Mouse (Mus musculus) forebrain, embryonic 13.5 days (tissue): ENCODE results near the gene Disc1. TPM values are rescaled to one million over a fixed set of nuclear protein-coding genes. Genes with fewer than 3 reads are reported as not detected.
A peak's percentile ranks its signal among the peaks of the same experiment; 100 is the strongest.

Experiments
- ATAC-seq: fragments of 200-750 bp; cut with Nextera tagmentation; 2 replicates; pipeline ENCODE4 v1.8.0; 2017
- H3K27ac ChIP-seq: fragments of 300-500 bp; sonication (generic); 2 replicates; pipeline ENCODE4 v1.5.1; 2015; ENCODE audit warnings: inconsistent platforms, mild to moderate bottlenecking, moderate library complexity
- H3K27me3 ChIP-seq: fragments of 300-500 bp; sonication (generic); 2 replicates; pipeline ENCODE4 v1.6.1; 2015; ENCODE audit warnings: mild to moderate bottlenecking, inconsistent platforms
- H3K36me3 ChIP-seq: fragments of 300-500 bp; sonication (generic); 2 replicates; pipeline ENCODE4 v1.6.1; 2015; ENCODE audit warnings: mild to moderate bottlenecking, inconsistent platforms; ENCODE audit not compliant: poor library complexity, severe bottlenecking
- H3K4me1 ChIP-seq: fragments of 300-500 bp; sonication (generic); 2 replicates; pipeline ENCODE4 v1.6.1; 2015; ENCODE audit warnings: inconsistent platforms
- H3K4me2 ChIP-seq: fragments of 300-500 bp; sonication (generic); 2 replicates; pipeline ENCODE4 v1.6.1; 2015; ENCODE audit warnings: inconsistent platforms, mild to moderate bottlenecking, moderate library complexity
- H3K4me3 ChIP-seq: fragments of 300-500 bp; sonication (generic); 2 replicates; pipeline ENCODE4 v1.5.1; 2015; ENCODE audit warnings: mild to moderate bottlenecking, inconsistent platforms
- H3K9ac ChIP-seq: fragments of 300-500 bp; sonication (generic); 2 replicates; pipeline ENCODE4 v1.6.1; 2015; ENCODE audit warnings: mild to moderate bottlenecking, inconsistent platforms
- H3K9me3 ChIP-seq: fragments of 300-500 bp; sonication (generic); replicated peaks from 2 replicates; pipeline ENCODE4 v1.6.1; 2016; ENCODE audit warnings: inconsistent platforms
- WGBS: fragments of 180-500 bp; shearing (Covaris S2); methylation state at CpG from one replicate; pipeline ENCODE4 v1.1.7; 2015; 5-methylcytosine and 5-hydroxymethylcytosine counted together
- polyA plus RNA-seq: library from polyadenylated mRNA; unstranded; fragments of >200 nt; fragmentation: Nextera tagmentation; extraction: Ambion mirVana; gene quantifications from 2 replicates; pipeline ENCODE4 v1.2.1, GENCODE M21; 2015

Disc1 gene
- polyA plus RNA-seq, 1 experiment from 2014 or later = 0.80 TPM

DNA sequence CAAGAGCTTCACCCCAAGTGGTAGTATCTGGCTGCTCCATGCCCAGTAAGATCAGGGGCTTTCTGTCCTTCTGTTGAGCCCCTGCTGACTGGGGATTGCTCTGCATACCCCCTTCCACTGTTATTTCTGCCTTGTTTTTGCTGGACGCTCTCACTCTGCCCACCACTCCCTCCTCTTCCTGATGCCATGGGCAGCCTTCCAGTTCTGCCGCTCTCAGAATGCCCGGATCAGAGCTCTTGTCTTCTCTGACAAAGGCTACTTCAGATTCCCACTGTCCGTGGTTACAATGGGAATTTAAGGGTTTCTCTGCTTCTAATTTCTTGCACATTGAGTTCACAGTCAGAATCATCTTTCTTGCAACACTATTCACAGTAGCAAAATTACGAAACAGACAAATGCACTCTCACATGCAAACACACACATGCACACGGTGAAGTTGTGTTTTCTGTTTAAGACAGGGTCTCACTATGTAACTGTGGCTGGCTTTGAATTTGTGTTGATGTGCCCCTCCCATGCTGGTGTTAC, 214.2 kb downstream of the Disc1 start:
- no peak overlapping the region for H3K27ac ChIP-seq
- H3K27me3 ChIP-seq = no peaks in the 10 kb centered on the region
- 44% methylated on average over 6 of the region's 6 CpGs for WGBS
- H3K4me1 ChIP-seq = peaks cover 17% of the 10 kb centered on the region
- no peak overlapping the region for H3K4me3 ChIP-seq
- H3K36me3 ChIP-seq = no peaks in the 10 kb centered on the region
- H3K4me2 ChIP-seq = no peak overlapping the region
- no peaks in the 10 kb centered on the region for H3K9me3 ChIP-seq
- ATAC-seq = 0 out of 2 replicates have a peak, but pooled peaks have one; percentile 30
- H3K9ac ChIP-seq = no peak overlapping the region

DNA sequence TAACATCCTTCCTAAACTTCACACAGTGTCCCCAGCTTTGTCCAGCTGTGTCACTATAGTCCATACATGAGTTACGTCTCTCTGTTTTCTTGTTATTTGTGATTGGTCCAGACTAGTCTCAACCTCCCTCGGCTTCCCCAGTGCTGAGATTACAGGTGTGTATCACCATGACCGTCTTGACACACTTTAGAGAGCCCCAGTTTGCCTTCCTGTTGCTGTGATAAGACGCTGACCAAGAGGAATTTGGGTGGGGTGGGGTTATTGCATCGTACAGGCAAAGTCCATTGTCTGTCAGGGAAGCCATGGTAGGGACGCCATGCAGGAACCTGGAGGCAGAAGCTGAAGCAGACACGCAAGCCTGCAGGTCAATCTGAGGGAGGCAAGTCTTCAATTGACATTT, 216.3 kb downstream of the Disc1 start:
- H3K36me3 ChIP-seq = no peaks in the 10 kb centered on the region
- H3K4me3 ChIP-seq = no peak overlapping the region
- ATAC-seq = no peak
- 0 out of 2 replicates have a peak, but pooled peaks cover 4% of the 10 kb centered on the region for H3K9me3 ChIP-seq
- peaks cover 17% of the 10 kb centered on the region for H3K4me1 ChIP-seq
- H3K27me3 ChIP-seq = no peaks in the 10 kb centered on the region
- 89% methylated on average over 7 of the region's 7 CpGs for WGBS
- H3K27ac ChIP-seq = no peak overlapping the region
- H3K9ac ChIP-seq = no peak overlapping the region
- H3K4me2 ChIP-seq = no peak overlapping the region

DNA sequence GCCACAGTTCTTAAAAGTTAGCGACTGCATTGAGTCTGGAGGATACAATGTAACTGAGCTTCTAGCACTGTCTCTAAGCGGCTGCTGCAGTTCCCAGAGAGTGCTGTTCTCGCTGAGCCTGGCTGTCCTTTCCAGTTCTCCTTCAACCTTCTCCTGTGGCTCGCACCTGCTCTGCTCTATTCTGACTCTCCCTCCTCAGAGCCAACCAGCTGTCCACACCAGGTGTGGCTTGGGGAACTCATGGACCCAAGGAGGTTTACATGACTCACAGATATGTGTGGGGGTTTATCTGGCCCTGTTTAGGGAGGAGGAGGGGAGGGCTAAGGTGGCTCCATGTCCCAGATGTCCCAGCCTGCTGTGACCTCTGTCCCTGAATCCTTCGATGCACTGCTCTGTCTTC, 217.4 kb downstream of the Disc1 start:
- H3K27ac ChIP-seq = no peak overlapping the region
- no peaks in the 10 kb centered on the region for H3K27me3 ChIP-seq
- H3K36me3 ChIP-seq = no peaks in the 10 kb centered on the region
- H3K9ac ChIP-seq = no peak overlapping the region
- no peak for ATAC-seq
- 0 out of 2 replicates have a peak, but pooled peaks cover 4% of the 10 kb centered on the region for H3K9me3 ChIP-seq
- WGBS = 79% methylated on average over 5 of the region's 5 CpGs
- no peak overlapping the region for H3K4me2 ChIP-seq
- no peak overlapping the region for H3K4me3 ChIP-seq
- peaks cover 17% of the 10 kb centered on the region for H3K4me1 ChIP-seq

- 31% methylated on average over 13 of the region's 13 CpGs for WGBS
- Histone ChIP-seq H3K9ac (no peak overlapping the region), H3K4me1 (peaks cover 22% of the 10 kb centered on the region), H3K36me3 (no peaks in the 10 kb centered on the region), H3K9me3 (0 out of 2 replicates have a peak, but pooled peaks cover 4% of the 10 kb centered on the region), H3K27me3 (no peaks in the 10 kb centered on the region), H3K27ac (no peak overlapping the region), H3K4me2 (no peak overlapping the region), H3K4me3 (no peak overlapping the region)
- ATAC-seq = no peak
These were observed 218.3 kb downstream of the Disc1 start for GRCm38 (mm10) chr8:125272089-125272866.

DNA sequence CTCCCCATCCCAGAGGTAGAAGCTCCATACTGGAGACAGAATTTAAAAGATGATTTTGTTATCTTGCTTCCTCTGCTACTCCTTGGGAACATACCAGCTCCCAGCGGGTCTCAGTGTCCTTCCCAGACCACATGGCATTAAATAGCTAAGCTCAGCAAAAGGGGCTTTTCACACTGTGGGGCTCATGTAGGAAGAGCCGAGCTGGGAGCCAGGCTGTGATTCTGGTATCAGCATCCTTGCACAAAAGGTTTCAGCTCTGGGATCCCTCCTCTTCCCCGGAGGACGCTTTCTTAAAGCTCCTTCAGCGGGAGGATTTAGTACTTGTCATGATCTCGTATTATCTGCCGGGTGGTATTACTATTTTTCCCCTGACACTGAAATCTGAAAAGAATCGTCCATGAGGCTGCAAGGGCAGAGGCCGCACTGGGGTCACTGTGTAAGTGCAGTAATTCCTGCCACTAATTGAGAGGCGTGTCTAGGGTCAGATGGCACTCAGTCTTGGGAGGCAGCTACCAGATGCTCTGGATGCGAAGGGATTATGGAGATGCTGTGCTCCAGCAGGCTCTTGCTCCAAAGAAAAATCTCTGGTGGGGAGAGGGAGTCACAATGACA, 223.2 kb downstream of the Disc1 start:
- Histone ChIP-seq H3K4me2 (no peak overlapping the region), H3K27me3 (no peaks in the 10 kb centered on the region), H3K9ac (no peak overlapping the region), H3K9me3 (0 out of 2 replicates have a peak, but pooled peaks cover 4% of the 10 kb centered on the region), H3K4me1 (peaks cover 29% of the 10 kb centered on the region), H3K4me3 (no peak overlapping the region), H3K27ac (no peak overlapping the region), H3K36me3 (no peaks in the 10 kb centered on the region)
- WGBS = 6% methylated on average over 11 of the region's 11 CpGs
- no peak for ATAC-seq

- ATAC-seq = no peak
- 86% methylated on average over 2 of the region's 2 CpGs for WGBS
- H3K4me3 ChIP-seq = no peak overlapping the region
- no peak overlapping the region for H3K9ac ChIP-seq
- no peaks in the 10 kb centered on the region for H3K36me3 ChIP-seq
- H3K27me3 ChIP-seq = no peaks in the 10 kb centered on the region
- H3K27ac ChIP-seq = no peak overlapping the region
- no peak overlapping the region for H3K4me2 ChIP-seq
- H3K4me1 ChIP-seq = peaks cover 24% of the 10 kb centered on the region
- H3K9me3 ChIP-seq = 0 out of 2 replicates have a peak, but pooled peaks cover 4% of the 10 kb centered on the region
These were observed 225.2 kb downstream of the Disc1 start for GRCm38 (mm10) chr8:125279156-125279555.

GRCm38 (mm10) chr8:125279892-125280291, 225.9 kb downstream of the Disc1 start:
- Histone ChIP-seq H3K9ac (no peak overlapping the region), H3K27me3 (no peaks in the 10 kb centered on the region), H3K4me3 (no peak overlapping the region), H3K36me3 (no peaks in the 10 kb centered on the region), H3K9me3 (0 out of 2 replicates have a peak, but pooled peaks cover 2% of the 10 kb centered on the region), H3K4me1 (peaks cover 24% of the 10 kb centered on the region), H3K4me2 (no peak overlapping the region), H3K27ac (no peak overlapping the region)
- no peak for ATAC-seq
- WGBS = 59% methylated on average over 4 of the region's 4 CpGs

DNA sequence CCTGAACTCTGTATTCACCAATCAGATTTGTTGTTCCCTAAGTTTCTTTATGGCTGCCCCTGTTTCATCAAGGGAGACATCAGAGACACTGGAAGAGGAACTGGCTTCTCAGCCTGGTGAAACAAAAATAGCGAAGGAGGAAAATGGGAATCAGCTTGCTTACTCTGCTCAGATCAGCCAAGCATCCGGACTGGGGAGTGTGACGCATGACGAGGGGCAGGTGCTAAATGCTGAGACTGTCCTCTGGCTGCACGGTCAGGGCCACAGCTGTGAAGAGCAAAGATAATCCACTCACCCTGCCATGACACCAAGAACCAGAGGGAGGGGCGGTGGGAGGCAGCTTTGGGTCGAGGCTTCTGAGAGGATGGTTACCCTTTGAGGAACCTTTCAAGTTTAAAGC, 228.5 kb downstream of the Disc1 start:
- H3K4me1 ChIP-seq = peaks cover 16% of the 10 kb centered on the region
- no peaks in the 10 kb centered on the region for H3K27me3 ChIP-seq
- H3K9me3 ChIP-seq = no peaks in the 10 kb centered on the region
- WGBS = 65% methylated on average over 7 of the region's 7 CpGs
- H3K4me2 ChIP-seq = no peak overlapping the region
- H3K9ac ChIP-seq = no peak overlapping the region
- H3K27ac ChIP-seq = no peak overlapping the region
- no peaks in the 10 kb centered on the region for H3K36me3 ChIP-seq
- ATAC-seq = no peak
- H3K4me3 ChIP-seq = no peak overlapping the region

GRCm38 (mm10) chr8:125283542-125283941, 229.5 kb downstream of the Disc1 start:
- Histone ChIP-seq H3K9me3 (no peaks in the 10 kb centered on the region), H3K4me1 (peaks cover 12% of the 10 kb centered on the region), H3K27me3 (no peaks in the 10 kb centered on the region), H3K4me2 (no peak overlapping the region), H3K9ac (no peak overlapping the region), H3K36me3 (no peaks in the 10 kb centered on the region), H3K4me3 (no peak overlapping the region), H3K27ac (no peak overlapping the region)
- ATAC-seq = no peak
- 76% methylated on average over 6 of the region's 6 CpGs for WGBS

DNA sequence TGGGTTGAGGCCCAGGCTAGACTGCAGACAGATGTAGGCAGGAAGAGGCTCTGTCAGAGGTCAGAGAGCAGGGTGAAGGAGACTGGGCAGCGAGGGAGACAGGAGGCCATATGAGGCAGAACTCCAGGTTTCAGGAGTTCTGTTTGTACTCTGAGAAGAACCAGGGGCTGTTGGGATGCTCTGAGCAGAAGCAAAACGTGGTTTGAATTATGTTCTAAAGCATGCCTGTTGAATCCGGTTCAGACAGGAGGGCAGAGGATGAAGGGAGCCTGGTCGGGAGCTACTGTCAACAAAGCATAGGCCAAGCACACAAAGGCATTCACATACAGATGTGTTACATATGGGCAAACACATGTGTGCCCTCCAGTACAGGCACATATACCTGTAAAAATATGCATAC, 230.9 kb downstream of the Disc1 start:
- Histone ChIP-seq H3K4me3 (no peak overlapping the region), H3K4me1 (peaks cover 5% of the 10 kb centered on the region), H3K4me2 (no peak overlapping the region), H3K9ac (no peak overlapping the region), H3K36me3 (no peaks in the 10 kb centered on the region), H3K27me3 (no peaks in the 10 kb centered on the region), H3K9me3 (no peaks in the 10 kb centered on the region), H3K27ac (no peak overlapping the region)
- ATAC-seq = no peak
- 82% methylated on average over 4 of the region's 4 CpGs for WGBS

DNA sequence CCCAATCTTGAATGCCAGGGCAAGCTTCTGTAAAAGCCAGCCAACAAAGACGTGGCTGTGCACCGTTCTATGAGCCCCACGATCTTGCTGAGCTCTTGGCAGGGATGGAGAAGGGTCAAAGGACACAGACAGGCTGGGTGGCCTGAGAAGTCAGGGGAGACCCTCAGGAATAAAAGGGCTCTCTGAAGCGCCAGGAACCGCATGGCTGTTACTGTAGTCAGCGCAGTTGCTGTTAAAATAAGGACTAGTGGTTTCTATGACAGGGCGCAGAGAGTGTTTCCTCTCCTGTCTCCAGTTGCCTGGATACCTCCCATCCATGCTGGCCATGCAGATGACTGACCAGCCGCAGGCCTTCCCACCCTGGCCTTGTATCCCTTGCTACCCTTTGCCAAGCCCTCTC, 231.4 kb downstream of the Disc1 start:
- Histone ChIP-seq H3K9ac (no peak overlapping the region), H3K27me3 (no peaks in the 10 kb centered on the region), H3K4me3 (no peak overlapping the region), H3K4me2 (no peak overlapping the region), H3K4me1 (no peaks in the 10 kb centered on the region), H3K27ac (no peak overlapping the region), H3K9me3 (no peaks in the 10 kb centered on the region), H3K36me3 (no peaks in the 10 kb centered on the region)
- 83% methylated on average over 8 of the region's 8 CpGs for WGBS
- no peak for ATAC-seq

- Histone ChIP-seq H3K27me3 (no peaks in the 10 kb centered on the region), H3K36me3 (no peaks in the 10 kb centered on the region), H3K27ac (no peak overlapping the region), H3K4me3 (no peak overlapping the region), H3K9ac (no peak overlapping the region), H3K9me3 (no peaks in the 10 kb centered on the region), H3K4me1 (no peaks in the 10 kb centered on the region), H3K4me2 (no peak overlapping the region)
- no peak for ATAC-seq
- WGBS = 82% methylated on average over 12 of the region's 12 CpGs
These were observed 232.1 kb downstream of the Disc1 start for GRCm38 (mm10) chr8:125285966-125286681.
